Comparison of ENCODE assay signal across 21 mouse cellular contexts in the genomic region with DNA sequence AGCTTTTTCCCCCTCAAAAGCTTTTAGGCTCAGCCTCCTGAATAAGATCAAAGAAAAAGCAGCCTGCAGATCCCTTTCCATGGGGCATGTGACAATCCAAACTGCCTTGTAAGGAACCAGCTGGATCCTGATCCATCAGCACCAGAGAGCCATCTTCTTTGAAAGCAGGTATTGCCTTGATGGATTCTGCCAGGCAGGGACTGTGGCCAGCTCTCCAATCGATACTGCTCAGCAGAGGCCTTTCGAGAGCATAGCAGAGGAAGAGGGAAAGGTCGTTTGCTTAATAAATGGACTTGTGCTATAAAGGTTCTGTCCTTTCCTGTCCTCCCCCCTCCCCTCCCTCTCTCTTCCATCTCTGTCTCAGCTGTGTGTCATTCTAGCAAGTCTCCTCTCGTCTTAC. TPM values are rescaled to one million over a fixed set of nuclear protein-coding genes. Genes with fewer than 3 reads are reported as not detected.
DNase-seq lines count a peak whose midpoint lies in the region; ATAC-seq and TF ChIP-seq lines count a peak whose summit lies in the region.
"Had no signal": no experiment of that assay in that cellular context is flagged by ENCODE, and none has a peak within 500 bp of the region (broad histone marks: within the 10 kb centered on the region; RNA-seq: fewer than 3 reads in every experiment).

No protein-coding gene starts in this region.

- peak; percentile 12 for DNase-seq in adrenal gland, adult 2 months
- DNase-seq in adrenal gland, postnatal 25 days, result no peak
- peak; percentile 7 for DNase-seq in forebrain, embryonic 14.5 days (ENCODE audit: low spot score)
- no peak for DNase-seq in forebrain, postnatal 0 days
- DNase-seq in liver, postnatal 0 days, result peak; percentile 34
- DNase-seq in liver, result no peak
- no peak for DNase-seq in gastrocnemius, postnatal 4 days (ENCODE audit: low spot score in 2 of 2)
- DNase-seq: adrenal gland, postnatal 14 days; B cell, adult 2 months; cerebellum, postnatal 25 days; gastrocnemius, adult 2 months; gastrocnemius, postnatal 25 days; heart, adult 11 months; heart, postnatal 36 days; kidney, adult 11 months had no signal

- no peaks in the 10 kb centered on the region for H3K27me3 ChIP-seq in forebrain, embryonic 14.5 days (replicated peaks; ENCODE audit: control insufficient read depth, insufficient read depth, low read length)
- H3K27me3 ChIP-seq in forebrain, postnatal 0 days (ENCODE audit: insufficient read depth, low read length), result no peaks in the 10 kb centered on the region
- no peaks in the 10 kb centered on the region for H3K27me3 ChIP-seq in liver, postnatal 0 days (ENCODE audit: insufficient read depth, low read length)
- H3K27me3 ChIP-seq: embryonic facial prominence, embryonic 13.5 days; forebrain, embryonic 12.5 days had no signal

- no peaks in the 10 kb centered on the region for H3K9me3 ChIP-seq in forebrain, embryonic 14.5 days (replicated peaks; ENCODE audit: control insufficient read depth, low read length)
- no peaks in the 10 kb centered on the region for H3K9me3 ChIP-seq in forebrain, postnatal 0 days (ENCODE audit: low read length)
- no peaks in the 10 kb centered on the region for H3K9me3 ChIP-seq in liver, postnatal 0 days (ENCODE audit: low read length)
- H3K9me3 ChIP-seq: embryonic facial prominence, embryonic 13.5 days; forebrain, embryonic 12.5 days; G1E; heart, embryonic 13.5 days had no signal

- 42% methylated on average over 4 of the region's 4 CpGs for WGBS in forebrain, embryonic 14.5 days
- 42% methylated on average over 4 of the region's 4 CpGs for WGBS in forebrain, postnatal 0 days
- 39% methylated on average over 4 of the region's 4 CpGs for WGBS in liver, postnatal 0 days (ENCODE audit: insufficient replicate concordance)

- no peak for TF ChIP-seq EP300 in liver, postnatal 0 days (IDR thresholded peaks at IDR 0.05; ENCODE audit: low read depth)

- no peak for ATAC-seq in forebrain, embryonic 14.5 days
- no peak for ATAC-seq in forebrain, postnatal 0 days
- no peak for ATAC-seq in liver, postnatal 0 days
- ATAC-seq: CD4-positive, CD25-positive, alpha-beta regulatory T cell, adult 4 months; hindbrain, postnatal 0 days had no signal

- no peaks in the 10 kb centered on the region for H3K36me3 ChIP-seq in forebrain, embryonic 14.5 days (ENCODE audit: control insufficient read depth, insufficient read depth, low read length)
- no peaks in the 10 kb centered on the region for H3K36me3 ChIP-seq in forebrain, postnatal 0 days (ENCODE audit: insufficient read depth)
- H3K36me3 ChIP-seq in liver, postnatal 0 days (replicated peaks; ENCODE audit: insufficient read depth, low read length), result no peaks in the 10 kb centered on the region
- H3K36me3 ChIP-seq: embryonic facial prominence, embryonic 13.5 days; forebrain, embryonic 12.5 days; G1E; heart, embryonic 13.5 days had no signal

- no peak overlapping the region for H3K9ac ChIP-seq in forebrain, embryonic 14.5 days (ENCODE audit: low read length)
- H3K9ac ChIP-seq in forebrain, postnatal 0 days, result no peak overlapping the region
- no peak overlapping the region for H3K9ac ChIP-seq in liver, postnatal 0 days (replicated peaks)
- H3K9ac ChIP-seq: embryonic facial prominence, embryonic 13.5 days; forebrain, embryonic 12.5 days; heart, embryonic 13.5 days had no signal

- H3K4me3 ChIP-seq in forebrain, embryonic 14.5 days (ENCODE audit: low read depth, low read length), result no peak overlapping the region
- no peak overlapping the region for H3K4me3 ChIP-seq in forebrain, postnatal 0 days (ENCODE audit: low read depth, low read length)
- H3K4me3 ChIP-seq in liver, postnatal 0 days (ENCODE audit: low read depth, low read length), result no peak overlapping the region
- H3K4me3 ChIP-seq: embryonic facial prominence, embryonic 13.5 days; forebrain, embryonic 12.5 days; gastrocnemius, adult 2 months; heart, embryonic 13.5 days had no signal

- H3K4me2 ChIP-seq in forebrain, embryonic 14.5 days (ENCODE audit: low read length), result no peak overlapping the region
- no peak overlapping the region for H3K4me2 ChIP-seq in forebrain, postnatal 0 days (ENCODE audit: low read depth)
- no peak overlapping the region for H3K4me2 ChIP-seq in liver, postnatal 0 days (ENCODE audit: low read depth, low read length)
- H3K4me2 ChIP-seq: embryonic facial prominence, embryonic 13.5 days; forebrain, embryonic 12.5 days; heart, embryonic 13.5 days had no signal

- no peaks in the 10 kb centered on the region for H3K4me1 ChIP-seq in forebrain, embryonic 14.5 days (ENCODE audit: control insufficient read depth, insufficient read depth, low read length)
- no peaks in the 10 kb centered on the region for H3K4me1 ChIP-seq in forebrain, postnatal 0 days (ENCODE audit: insufficient read depth)
- no peaks in the 10 kb centered on the region for H3K4me1 ChIP-seq in liver, postnatal 0 days (ENCODE audit: insufficient read depth)

- no peak for TF ChIP-seq CTCF in forebrain, postnatal 0 days (IDR thresholded peaks at IDR 0.05; ENCODE audit: low read depth)
- TF ChIP-seq CTCF in liver, postnatal 0 days (IDR thresholded peaks at IDR 0.05; ENCODE audit: low read depth), result no peak

- H3K27ac ChIP-seq in forebrain, embryonic 14.5 days (ENCODE audit: low read depth, low read length), result no peak overlapping the region
- H3K27ac ChIP-seq in forebrain, postnatal 0 days (ENCODE audit: low read depth, low read length), result no peak overlapping the region
- H3K27ac ChIP-seq in liver, postnatal 0 days (ENCODE audit: low read depth), result no peak overlapping the region
- H3K27ac ChIP-seq: embryonic facial prominence, embryonic 13.5 days; forebrain, embryonic 12.5 days; gastrocnemius, adult 2 months; heart, embryonic 13.5 days; hindbrain, postnatal 0 days had no signal

RNA-seq across cellular contexts. Expression of a gene that starts 33.4 kb away (rescaled TPM):
- 10 to 100 TPM; 31.2 to 52.0 TPM for total RNA-seq in adrenal gland, adult 2 months (2021)
- 1.4 and 2.4 TPM in 2 replicates for polyA plus RNA-seq in adrenal gland, adult 2 months (2012; rRNA removed)
- 39.3 and 44.8 TPM in 2 replicates for total RNA-seq in adrenal gland, postnatal 25 days (2021)
- 16.0 and 18.5 TPM in 2 replicates for polyA plus RNA-seq in forebrain, embryonic 14.5 days (2014; fragmentation: Nextera tagmentation; extraction: Ambion mirVana)
- total RNA-seq in forebrain, postnatal 0 days (2014; rRNA removed), result 33.9 and 36.9 TPM in 2 replicates
- polyA plus RNA-seq in forebrain, postnatal 0 days (2015; fragmentation: Nextera tagmentation; extraction: Ambion mirVana), result 12.0 and 15.3 TPM in 2 replicates
- polyA plus RNA-seq in liver, postnatal 0 days (2015; fragmentation: Nextera tagmentation; extraction: Ambion mirVana), result 4.6 and 5.4 TPM in 2 replicates
- 10 to 100 TPM; 21.7 to 23.0 TPM for total RNA-seq in gastrocnemius, postnatal 4 days (2021)

Comparison
In these comparisons a context has a peak if more than half of its experiments do, and no peak if none do; other contexts are left out.
1. DNase-seq: peak in adrenal gland, adult 2 months (single experiment), forebrain, embryonic 14.5 days (single experiment) and liver, postnatal 0 days (single experiment); none in adrenal gland, postnatal 25 days (single experiment), forebrain, postnatal 0 days (single experiment), liver (single experiment) and gastrocnemius, postnatal 4 days (0 of 2).